Mouse (Mus musculus) testis, adult 2 months (tissue): ENCODE measurements at regions not wholly inside any gene's neighbourhood (a gene's known extent, or its start where the extent isn't known, plus 50 kb on each side); places are given as distances from the start of the nearest gene placed in this dataset.

ENCODE experiments used
- CTCF ChIP-seq: fragments of 200-500 bp; IDR thresholded peaks from 2 replicates; pipeline ENCODE4 v1.5.1; 2012; ENCODE audit warnings: low read depth, mild to moderate bottlenecking, inconsistent platforms, low read length, moderate library complexity; ENCODE audit not compliant: control insufficient read depth, insufficient read depth, insufficient replicate concordance
- POLR2A ChIP-seq: fragments of 200-500 bp; IDR thresholded peaks from 2 replicates; pipeline ENCODE4 v1.6.1; 2012; ENCODE audit warnings: low read depth, mild to moderate bottlenecking, inconsistent platforms, low read length, moderate library complexity; ENCODE audit not compliant: control insufficient read depth

- TF ChIP-seq POLR2A: no peak
- TF ChIP-seq CTCF: peak; percentile 75; the same call in 1 of the 2 replicates
Observed at GRCm38 (mm10) chr4:142617676-142618075, 378.5 kb upstream of the Kazn start.
